Mouse (Mus musculus) heart, embryonic 12.5 days (tissue): ENCODE measurements around the gene Grin2c. TPM values are rescaled to one million over a fixed set of nuclear protein-coding genes. Genes with fewer than 3 reads are reported as not detected.

Source experiments
- ATAC-seq: fragments of 200-750 bp; cut with Nextera tagmentation; 2 replicates; pipeline ENCODE4 v1.8.0; 2017; ENCODE audit warnings: moderate TSS enrichment, moderate library complexity; ENCODE audit not compliant: insufficient number of reproducible peaks, low FRiP score
- H3K27ac ChIP-seq: fragments of 300-500 bp; sonication (generic); 2 replicates; pipeline ENCODE4 v1.5.1; 2016; ENCODE audit warnings: mild to moderate bottlenecking, moderate library complexity; ENCODE audit not compliant: poor library complexity, severe bottlenecking
- H3K27me3 ChIP-seq: fragments of 300-500 bp; sonication (generic); replicated peaks from 2 replicates; pipeline ENCODE4 v1.6.1; 2016; ENCODE audit warnings: mild to moderate bottlenecking, moderate library complexity
- H3K36me3 ChIP-seq: fragments of 300-500 bp; sonication (generic); 2 replicates; pipeline ENCODE4 v1.6.1; 2016; ENCODE audit warnings: mild to moderate bottlenecking, moderate library complexity
- H3K4me1 ChIP-seq: fragments of 300-500 bp; sonication (generic); replicated peaks from 2 replicates; pipeline ENCODE4 v1.6.1; 2016; ENCODE audit warnings: mild to moderate bottlenecking
- H3K4me2 ChIP-seq: fragments of 300-500 bp; sonication (generic); 2 replicates; pipeline ENCODE4 v1.6.1; 2016; ENCODE audit warnings: mild to moderate bottlenecking, moderate library complexity
- H3K4me3 ChIP-seq: fragments of 300-500 bp; sonication (generic); 2 replicates; pipeline ENCODE4 v1.5.1; 2016; ENCODE audit warnings: mild to moderate bottlenecking
- H3K9ac ChIP-seq: fragments of 300-500 bp; sonication (generic); 2 replicates; pipeline ENCODE4 v1.6.1; 2016; ENCODE audit warnings: mild to moderate bottlenecking, moderate library complexity
- H3K9me3 ChIP-seq: fragments of 300-500 bp; sonication (generic); replicated peaks from 2 replicates; pipeline ENCODE4 v1.6.1; 2016; ENCODE audit warnings: mild to moderate bottlenecking, moderate library complexity
- WGBS: fragments of 180-500 bp; shearing (Covaris S2); methylation state at CpG from one replicate; pipeline ENCODE4 v1.1.7; 2016; 5-methylcytosine and 5-hydroxymethylcytosine counted together
- polyA plus RNA-seq: library from polyadenylated mRNA; unstranded; fragments of >200 nt; fragmentation: Nextera tagmentation; extraction: Ambion mirVana; gene quantifications from 2 replicates; pipeline ENCODE4 v1.2.1, GENCODE M21; 2016

Grin2c gene
- polyA plus RNA-seq: 0.15 and 0.21 TPM in 2 replicates

GRCm38 (mm10) chr11:115267061-115267883, at the start of gene Grin2c:
Grin2c (minus strand) TSS chr11:115267243.
- Histone ChIP-seq H3K4me1 (peaks cover 27% of the 10 kb centered on the region), H3K9me3 (no peaks in the 10 kb centered on the region), H3K27me3 (peaks cover 84% of the 10 kb centered on the region), H3K9ac (peak within 1 kb of the TSS; percentile 69), H3K36me3 (peaks cover 13% of the 10 kb centered on the region), H3K27ac (no peak within 1 kb of the TSS), H3K4me2 (peak within 1 kb of the TSS; percentile 89), H3K4me3 (peak within 1 kb of the TSS; percentile 50)
- 6% methylated on average over 49 of the region's 50 CpGs for WGBS
- ATAC-seq: no peak

DNA sequence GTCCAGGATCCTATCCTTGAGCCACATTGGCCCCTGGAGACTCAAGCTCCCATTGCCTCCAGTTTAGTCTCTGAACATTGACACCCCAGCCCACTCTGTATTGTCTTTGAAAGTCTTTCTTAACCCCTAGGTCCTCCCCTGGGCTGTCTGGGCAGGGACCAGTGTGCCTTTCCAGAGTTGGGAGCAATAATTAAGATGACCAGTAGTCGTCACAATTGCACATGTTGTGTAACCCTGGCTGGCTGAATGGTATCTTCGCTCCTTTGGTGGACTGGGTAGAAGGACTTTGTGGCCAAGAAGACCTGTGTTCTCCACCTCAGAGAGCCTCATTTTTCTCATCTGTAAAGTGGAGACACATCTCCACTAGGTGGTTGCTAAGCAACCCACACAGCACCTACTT, 47.2 kb upstream of the Grin2c start:
- Histone ChIP-seq H3K27me3 (peaks cover 86% of the 10 kb centered on the region), H3K9me3 (no peaks in the 10 kb centered on the region), H3K4me1 (peaks cover 16% of the 10 kb centered on the region), H3K4me2 (no peak overlapping the region), H3K4me3 (no peak overlapping the region), H3K27ac (no peak overlapping the region), H3K9ac (no peak overlapping the region), H3K36me3 (no peaks in the 10 kb centered on the region)
- no peak for ATAC-seq
- WGBS: 48% methylated on average over 2 of the region's 2 CpGs

- H3K4me1 ChIP-seq: peaks cover 15% of the 10 kb centered on the region
- H3K4me3 ChIP-seq: no peak overlapping the region
- no peaks in the 10 kb centered on the region for H3K9me3 ChIP-seq
- no peak overlapping the region for H3K4me2 ChIP-seq
- 67% methylated on average over 1 of the region's 1 CpGs for WGBS
- H3K9ac ChIP-seq: no peak overlapping the region
- no peak overlapping the region for H3K27ac ChIP-seq
- no peak for ATAC-seq
- peaks cover 52% of the 10 kb centered on the region for H3K27me3 ChIP-seq
- no peaks in the 10 kb centered on the region for H3K36me3 ChIP-seq
Measured at GRCm38 (mm10) chr11:115308781-115309180, 41.7 kb upstream of the Grin2c start.

DNA sequence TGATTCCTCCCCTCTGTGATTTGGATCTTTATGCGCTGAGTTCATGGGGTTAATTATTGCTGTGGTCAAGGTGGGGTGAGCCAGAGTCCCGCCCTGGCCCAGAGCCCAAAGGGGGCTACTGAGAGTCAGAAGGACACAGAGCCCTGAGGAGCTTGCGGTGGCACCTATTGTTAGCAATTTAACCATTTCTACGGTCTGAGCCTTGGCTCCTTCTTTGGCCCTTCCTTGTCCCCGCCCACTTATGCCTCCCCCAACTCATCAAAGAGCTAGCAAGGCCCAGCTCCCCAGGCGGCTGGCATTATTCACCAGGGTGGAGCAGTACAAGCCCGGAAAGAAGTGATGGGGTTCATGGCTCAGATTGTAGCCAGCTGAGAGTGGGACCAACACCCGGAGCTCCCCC, 39.8 kb upstream of the Grin2c start, which contains the start of gene Otop2:
TSS of gene Otop2 (plus strand) at position 301 of the 400 bp plus-strand sequence.
- 34% methylated on average over 8 of the region's 8 CpGs for WGBS
- no peaks in the 10 kb centered on the region for H3K36me3 ChIP-seq
- no peak within 1 kb of the TSS for H3K4me2 ChIP-seq
- H3K9ac ChIP-seq: no peak within 1 kb of the TSS
- peaks cover 33% of the 10 kb centered on the region for H3K27me3 ChIP-seq
- no peaks in the 10 kb centered on the region for H3K9me3 ChIP-seq
- ATAC-seq: no peak
- H3K4me3 ChIP-seq: no peak within 1 kb of the TSS
- H3K4me1 ChIP-seq: peaks cover 15% of the 10 kb centered on the region
- H3K27ac ChIP-seq: no peak within 1 kb of the TSS

DNA sequence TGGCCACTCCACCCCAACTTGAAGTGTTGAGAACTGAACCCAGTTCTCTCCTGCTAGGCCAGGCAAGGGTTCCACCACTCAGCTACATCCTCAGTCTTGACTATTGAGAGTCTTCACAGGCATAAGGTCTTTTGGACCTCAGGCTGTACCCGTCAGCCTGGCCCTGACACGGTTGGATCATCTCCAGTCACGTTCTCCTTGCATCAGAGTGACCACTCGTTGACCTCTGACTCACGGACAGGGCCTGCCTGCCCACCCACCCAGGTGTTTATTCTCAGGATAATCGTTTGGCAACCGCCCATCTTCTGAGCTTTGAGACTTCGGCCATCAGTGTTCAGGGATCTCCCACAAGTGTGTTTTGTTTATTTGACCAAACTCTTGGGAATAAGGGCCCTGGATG, 36.1 kb upstream of the Grin2c start:
- Histone ChIP-seq H3K4me3 (no peak overlapping the region), H3K36me3 (no peaks in the 10 kb centered on the region), H3K4me1 (peaks cover under 1% of the 10 kb centered on the region), H3K9ac (no peak overlapping the region), H3K9me3 (0 out of 2 replicates have a peak, but pooled peaks cover 4% of the 10 kb centered on the region), H3K27ac (no peak overlapping the region), H3K4me2 (no peak overlapping the region), H3K27me3 (peaks cover 36% of the 10 kb centered on the region)
- WGBS: 57% methylated on average over 8 of the region's 8 CpGs
- ATAC-seq: no peak

DNA sequence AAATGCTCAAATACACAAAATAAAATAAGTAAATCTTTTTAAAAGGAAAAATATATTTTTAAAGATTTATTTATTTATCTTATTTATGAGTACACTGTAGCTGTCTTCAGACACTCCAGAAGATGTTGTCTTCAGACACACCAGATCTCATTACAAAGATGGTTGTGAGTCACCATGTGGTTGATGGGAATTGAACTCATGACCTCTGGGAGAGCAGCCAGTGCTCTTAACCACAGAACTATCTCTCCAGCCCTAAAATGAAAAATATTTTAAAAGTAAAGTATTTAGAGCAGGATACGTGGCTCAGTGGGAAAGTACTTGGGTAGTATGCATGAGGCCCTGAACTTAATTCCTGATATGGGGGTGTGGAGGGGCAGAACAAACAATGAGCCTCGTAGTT, 34.3 kb upstream of the Grin2c start:
- ATAC-seq: no peak
- Histone ChIP-seq H3K36me3 (no peaks in the 10 kb centered on the region), H3K4me2 (no peak overlapping the region), H3K27ac (no peak overlapping the region), H3K9ac (no peak overlapping the region), H3K27me3 (peaks cover 40% of the 10 kb centered on the region), H3K4me1 (peaks cover 8% of the 10 kb centered on the region; the same call in 1 of the 2 replicates), H3K4me3 (no peak overlapping the region), H3K9me3 (0 out of 2 replicates have a peak, but pooled peaks cover 4% of the 10 kb centered on the region)
- 78% methylated on average over 2 of the region's 2 CpGs for WGBS

DNA sequence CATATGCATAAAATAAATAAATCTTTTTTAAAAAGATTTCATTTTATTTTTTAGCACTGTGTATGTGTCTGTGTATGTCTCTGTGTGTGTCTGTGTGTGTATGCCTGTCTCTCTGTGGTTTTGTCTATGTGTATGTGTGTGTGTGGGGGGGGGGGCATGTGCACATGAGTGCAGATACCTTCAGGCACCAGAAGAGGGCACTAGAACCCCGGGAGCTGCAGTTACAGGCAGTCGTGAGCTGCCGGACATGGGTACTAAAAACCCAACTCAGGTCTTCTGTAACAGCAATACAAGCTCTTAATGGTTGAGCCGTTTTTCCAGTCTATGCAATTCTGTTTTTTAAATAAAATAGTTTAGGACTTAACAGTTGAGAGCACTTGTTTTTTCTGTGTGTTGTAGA, 33.7 kb upstream of the Grin2c start:
- Histone ChIP-seq H3K9me3 (0 out of 2 replicates have a peak, but pooled peaks cover 4% of the 10 kb centered on the region), H3K36me3 (no peaks in the 10 kb centered on the region), H3K4me2 (no peak overlapping the region), H3K4me3 (no peak overlapping the region), H3K27ac (no peak overlapping the region), H3K27me3 (peaks cover 46% of the 10 kb centered on the region), H3K4me1 (peaks cover 8% of the 10 kb centered on the region; the same call in 1 of the 2 replicates), H3K9ac (no peak overlapping the region)
- WGBS: 84% methylated on average over 4 of the region's 4 CpGs
- ATAC-seq: no peak

DNA sequence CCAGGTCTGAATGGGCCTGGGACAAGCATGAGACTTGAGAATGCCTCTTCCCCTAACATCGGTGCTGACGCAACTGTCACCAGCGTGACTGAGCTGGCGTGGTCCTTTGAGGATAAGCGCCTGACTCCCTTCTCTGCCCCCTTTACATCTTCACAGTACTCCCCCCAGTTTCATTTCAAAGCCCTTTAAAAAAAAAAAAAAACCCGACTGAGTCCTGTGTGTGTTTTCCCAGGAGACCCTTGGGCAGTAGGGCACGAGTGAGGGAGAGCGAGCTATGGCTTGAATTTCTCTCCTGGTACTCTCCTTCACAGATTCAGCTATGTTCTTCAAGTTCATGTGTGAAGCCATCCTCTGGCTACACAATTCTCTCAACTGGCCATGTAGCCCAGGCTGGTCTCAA, 31.1 kb upstream of the Grin2c start:
- H3K9me3 ChIP-seq: 0 out of 2 replicates have a peak, but pooled peaks cover 4% of the 10 kb centered on the region
- WGBS: 61% methylated on average over 8 of the region's 8 CpGs
- H3K27ac ChIP-seq: no peak overlapping the region
- no peak for ATAC-seq
- H3K27me3 ChIP-seq: peaks cover 43% of the 10 kb centered on the region
- H3K4me2 ChIP-seq: 0 out of 2 replicates have a peak overlapping the region, but pooled peaks have one; percentile 80
- peaks cover 8% of the 10 kb centered on the region; the same call in 1 of the 2 replicates for H3K4me1 ChIP-seq
- no peaks in the 10 kb centered on the region for H3K36me3 ChIP-seq
- H3K9ac ChIP-seq: no peak overlapping the region
- H3K4me3 ChIP-seq: no peak overlapping the region

DNA sequence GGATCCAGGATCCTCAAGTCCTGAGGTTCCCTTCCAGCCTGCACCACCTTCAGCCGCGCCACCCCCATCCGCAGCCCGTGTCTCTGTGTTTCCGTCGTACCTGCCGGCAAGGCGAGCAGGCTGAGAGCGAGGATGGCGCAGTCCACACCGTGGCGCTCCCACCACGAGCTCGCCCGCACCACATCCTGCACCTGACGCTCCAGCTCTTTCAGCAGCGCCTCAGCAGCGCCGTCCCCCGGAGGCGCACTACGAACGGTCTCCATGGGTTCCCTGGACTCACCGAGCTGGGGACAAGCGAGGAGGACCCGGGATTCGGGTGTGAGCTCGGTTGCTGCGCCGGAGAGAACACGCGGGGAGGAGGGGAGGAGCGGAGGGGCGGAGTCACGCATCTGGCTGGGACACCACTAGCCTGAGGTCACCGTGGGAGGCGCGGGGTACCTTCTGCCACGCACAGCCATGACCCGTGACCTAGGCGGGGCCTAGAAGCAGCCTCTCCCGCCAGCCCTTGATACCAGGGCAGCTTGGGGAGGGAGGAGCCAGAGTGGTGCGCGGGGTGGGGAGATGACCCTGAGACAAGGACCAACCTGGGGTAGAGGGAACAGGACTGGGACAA, 30.3 kb upstream of the Grin2c start, which contains the start of gene Fads6:
TSS of gene Fads6 (minus strand) at position 450 of the 613 bp plus-strand sequence.
- 2% methylated on average over 44 of the region's 44 CpGs for WGBS
- H3K4me2 ChIP-seq: peak within 1 kb of the TSS; percentile 80
- peak; percentile 71 for ATAC-seq
- H3K36me3 ChIP-seq: no peaks in the 10 kb centered on the region
- H3K9ac ChIP-seq: peak within 1 kb of the TSS; percentile 63
- H3K4me1 ChIP-seq: peaks cover 16% of the 10 kb centered on the region
- no peak within 1 kb of the TSS for H3K27ac ChIP-seq
- H3K4me3 ChIP-seq: peak within 1 kb of the TSS; percentile 46
- peaks cover 43% of the 10 kb centered on the region for H3K27me3 ChIP-seq
- 0 out of 2 replicates have a peak, but pooled peaks cover 4% of the 10 kb centered on the region for H3K9me3 ChIP-seq

DNA sequence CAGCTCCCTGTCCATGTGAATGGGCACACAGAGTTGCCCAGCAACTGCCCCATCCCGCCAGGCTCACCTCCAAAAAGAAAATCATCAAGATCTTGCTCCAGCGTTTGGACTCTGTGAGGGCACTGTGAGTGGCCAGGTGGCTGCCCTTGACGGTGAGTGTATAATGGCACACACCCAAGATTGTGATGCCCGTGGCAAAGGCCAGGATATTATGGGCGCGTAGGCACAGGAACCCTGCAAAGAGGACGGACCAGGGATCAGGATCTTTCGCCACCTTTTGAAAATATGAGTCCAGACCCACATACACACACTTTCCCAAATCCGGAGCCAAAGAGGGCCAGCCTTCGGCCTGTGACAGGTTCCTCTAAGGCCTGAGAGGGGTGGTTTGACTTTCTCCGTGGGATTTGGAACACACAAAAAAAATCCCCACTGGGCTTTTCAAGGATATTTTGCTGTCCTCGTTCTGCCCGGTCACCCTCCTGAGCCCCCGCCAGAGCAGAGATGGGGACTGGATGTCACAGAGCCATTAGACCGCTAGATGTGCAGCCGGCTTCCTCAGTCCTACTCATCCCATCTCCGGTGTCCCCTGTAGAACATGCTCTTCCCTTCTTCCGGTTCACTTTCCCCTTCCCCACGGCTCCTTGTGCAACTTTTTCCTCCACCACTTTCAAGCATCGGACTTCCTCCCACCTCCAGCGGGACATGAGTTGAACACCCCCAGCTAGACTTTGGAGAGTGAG, 29.6 kb upstream of the Grin2c start:
- Histone ChIP-seq H3K9me3 (0 out of 2 replicates have a peak, but pooled peaks cover 4% of the 10 kb centered on the region), H3K4me2 (peak overlapping the region; percentile 80), H3K4me3 (peak overlapping the region; percentile 46), H3K27me3 (peaks cover 43% of the 10 kb centered on the region), H3K36me3 (no peaks in the 10 kb centered on the region), H3K27ac (no peak overlapping the region), H3K4me1 (peaks cover 17% of the 10 kb centered on the region), H3K9ac (peak overlapping the region; percentile 63)
- ATAC-seq: no peak
- WGBS: 57% methylated on average over 21 of the region's 21 CpGs
